Mouse (Mus musculus): ENCODE results near the gene Tmod2. TPM values are rescaled to one million over a fixed set of nuclear protein-coding genes. Genes with fewer than 3 reads are reported as not detected.
A peak's percentile ranks its signal among the peaks of the same experiment; 100 is the strongest.

Gene Tmod2
- total RNA-seq, 2 experiments from 2014 or later = 0.02 TPM; not detected in 1

- no peak for ATAC-seq (replicated peaks; ENCODE audit: poor library complexity)
Measured at GRCm38 (mm10) chr9:75601510-75601909, 9.6 kb downstream of the Tmod2 start.

GRCm38 (mm10) chr9:75600166-75600934 lies 10.8 kb downstream of the Tmod2 start:
- no peak for ATAC-seq (replicated peaks; ENCODE audit: poor library complexity)

DNA sequence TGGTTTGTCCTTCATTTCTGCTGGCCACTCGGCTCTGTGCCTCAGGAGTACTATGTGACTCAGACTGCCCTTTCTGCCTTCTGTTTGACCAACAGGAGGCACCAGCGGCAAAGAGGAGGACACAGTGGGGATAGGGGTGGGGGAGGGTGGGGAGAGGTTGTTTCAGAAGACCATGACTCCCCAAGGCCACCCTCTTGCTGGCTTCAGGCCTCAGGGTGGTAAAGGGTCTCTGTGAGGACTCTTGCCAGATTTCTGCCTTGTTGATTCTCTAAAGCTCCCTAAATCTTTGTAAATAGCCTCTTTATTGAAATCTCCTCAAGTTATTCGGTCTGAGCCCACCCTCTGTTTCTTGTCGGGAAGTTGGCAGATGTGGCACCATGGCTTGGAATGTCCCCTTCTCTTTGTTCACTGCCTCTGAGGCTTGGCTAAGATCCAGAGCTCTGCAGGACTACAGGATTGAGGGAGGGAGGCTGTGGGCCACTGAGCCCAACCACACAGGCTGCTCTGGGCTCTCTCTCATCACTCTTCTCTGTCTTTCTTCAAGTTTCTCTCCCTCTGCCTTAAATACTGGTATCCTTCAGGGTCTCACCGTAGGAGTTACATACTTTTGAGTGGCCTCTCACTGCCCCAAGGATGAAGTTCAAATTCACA lies 11.8 kb downstream of the Tmod2 start:
- ATAC-seq (replicated peaks; ENCODE audit: poor library complexity) = no peak

GRCm38 (mm10) chr9:75597596-75597995 lies 13.5 kb downstream of the Tmod2 start:
- ATAC-seq (replicated peaks; ENCODE audit: poor library complexity) = no peak

DNA sequence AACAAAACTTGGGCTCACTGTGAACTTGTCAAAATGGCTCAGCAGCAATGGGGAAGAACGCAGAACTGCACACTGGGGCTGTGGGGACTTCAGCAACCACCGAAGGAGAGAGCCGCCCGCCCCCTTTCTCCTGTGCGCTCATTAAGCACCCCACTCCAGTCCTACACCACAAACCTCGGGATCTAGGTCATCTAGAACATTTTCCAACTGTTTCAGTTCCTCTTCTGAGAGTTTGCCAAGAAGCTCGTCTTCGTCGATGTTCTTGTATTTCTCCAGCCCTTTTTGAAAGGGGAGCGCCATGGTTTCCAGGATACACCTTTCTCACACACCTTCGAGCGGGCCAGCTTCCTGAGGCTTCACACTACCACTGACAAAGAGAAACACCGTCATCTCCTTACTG lies 14.1 kb downstream of the Tmod2 start:
- ATAC-seq (replicated peaks; ENCODE audit: poor library complexity) = no peak

- ATAC-seq (replicated peaks; ENCODE audit: poor library complexity) = no peak
Measured at GRCm38 (mm10) chr9:75593481-75593880, 17.6 kb downstream of the Tmod2 start.

GRCm38 (mm10) chr9:75589850-75590790 lies 21.0 kb downstream of the Tmod2 start:
- ATAC-seq (replicated peaks; ENCODE audit: poor library complexity) = no peak

DNA sequence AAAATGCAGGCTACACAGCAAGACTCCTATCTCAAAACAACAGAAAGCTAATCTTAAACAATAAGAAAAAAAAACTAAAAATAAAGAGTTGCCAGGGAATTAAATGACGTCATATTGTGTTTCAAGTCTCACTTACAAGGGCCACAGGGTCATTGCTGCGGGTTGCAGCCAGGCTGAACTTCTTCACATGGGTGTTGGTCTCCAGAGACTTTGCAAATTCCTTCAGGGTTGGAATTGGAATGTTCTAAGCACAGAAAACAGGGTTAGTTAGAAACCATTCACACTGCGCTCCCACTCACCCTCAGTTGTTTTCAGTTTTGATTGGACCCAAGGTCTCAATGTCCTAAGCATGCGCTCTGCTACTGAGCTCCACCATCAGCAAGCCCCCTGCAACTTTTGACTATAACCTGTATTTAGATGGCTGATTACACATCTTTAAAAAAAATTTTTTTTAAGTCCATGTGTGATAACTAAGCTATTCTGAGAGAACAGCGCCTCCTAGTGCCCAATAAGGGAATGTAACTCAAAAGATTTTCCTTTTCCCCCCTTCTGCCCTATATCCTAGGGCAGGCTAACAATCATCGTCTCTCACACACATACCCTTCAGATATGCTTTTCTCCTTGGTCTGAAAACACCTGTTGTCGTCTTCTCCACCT lies 29.3 kb downstream of the Tmod2 start:
- peak; percentile 83 for ATAC-seq (replicated peaks; ENCODE audit: poor library complexity)

GRCm38 (mm10) chr9:75579321-75579720 lies 31.8 kb downstream of the Tmod2 start:
- ATAC-seq (replicated peaks; ENCODE audit: poor library complexity) = no peak

DNA sequence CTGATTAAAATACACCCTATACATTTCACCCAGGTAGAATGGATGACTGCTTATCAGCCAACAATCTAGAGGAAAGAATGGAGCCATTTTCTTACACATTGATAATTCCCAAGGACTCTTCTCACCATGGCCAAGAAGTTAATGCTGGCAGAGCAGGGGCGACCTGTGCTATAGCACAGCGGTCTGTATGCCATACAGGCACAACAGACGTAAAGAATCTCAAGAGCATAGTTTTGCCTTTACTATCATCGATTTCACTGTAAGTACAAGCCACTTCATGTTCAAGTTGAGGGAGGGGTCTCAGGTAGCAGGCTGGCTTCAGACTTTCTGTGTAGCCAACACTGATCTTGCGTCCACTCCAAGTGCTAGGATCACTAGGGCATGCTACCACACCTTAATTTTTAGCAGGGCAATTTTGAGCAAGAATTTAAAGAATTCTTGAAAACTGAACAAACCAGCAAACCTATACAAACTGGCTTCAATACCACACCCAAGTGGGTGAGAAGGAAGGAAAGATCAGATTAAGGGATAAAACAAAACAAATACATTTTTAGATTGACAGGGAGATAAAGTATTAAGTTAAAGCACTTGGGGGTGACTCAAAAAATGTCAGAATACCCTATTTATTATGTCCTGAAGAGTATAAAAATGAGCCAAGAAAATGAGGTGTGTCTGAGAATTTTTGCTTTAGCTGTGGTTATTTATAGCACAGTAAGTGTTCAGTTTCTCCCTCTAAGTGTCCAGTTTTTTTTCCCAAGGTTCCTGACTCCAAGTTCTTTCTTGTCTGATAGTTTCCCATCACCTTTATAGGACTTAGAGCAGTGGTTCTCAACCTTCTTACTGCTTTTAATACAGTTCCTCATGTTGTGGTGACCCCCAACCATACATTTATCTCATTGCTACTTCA lies 39.8 kb downstream of the Tmod2 start:
- no peak for ATAC-seq (replicated peaks; ENCODE audit: poor library complexity)

GRCm38 (mm10) chr9:75568399-75568798 lies 42.7 kb downstream of the Tmod2 start:
- peak; percentile 72 for ATAC-seq (replicated peaks; ENCODE audit: poor library complexity)

DNA sequence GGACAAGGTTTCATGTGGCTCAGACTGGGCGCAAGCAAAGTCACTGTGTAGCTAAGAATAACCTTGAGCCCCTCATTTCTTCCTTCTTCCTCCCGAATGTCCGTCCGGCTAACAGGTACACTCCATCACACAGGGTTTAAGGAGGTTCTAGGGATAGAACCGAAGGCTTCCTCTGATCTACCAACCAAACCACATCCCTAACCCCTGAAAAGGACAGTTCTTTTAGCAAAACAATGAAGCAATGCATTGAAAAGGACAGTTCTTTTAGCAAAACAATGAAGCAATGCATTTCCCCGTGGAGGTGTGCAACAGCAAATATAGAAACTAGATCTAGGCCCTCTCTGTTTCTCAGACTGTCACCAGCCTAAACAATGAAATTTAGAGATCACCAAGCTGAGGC lies 46.2 kb downstream of the Tmod2 start:
- no peak for ATAC-seq (replicated peaks; ENCODE audit: poor library complexity)

- peak; percentile 45 for ATAC-seq (replicated peaks; ENCODE audit: poor library complexity)
Measured at GRCm38 (mm10) chr9:75563622-75564021, 47.5 kb downstream of the Tmod2 start.

GRCm38 (mm10) chr9:75563176-75563575 lies 47.9 kb downstream of the Tmod2 start:
- peak; percentile 21; the same call in 1 of the 2 replicates for ATAC-seq (replicated peaks; ENCODE audit: poor library complexity)

- ATAC-seq (replicated peaks; ENCODE audit: poor library complexity) = no peak
Measured at GRCm38 (mm10) chr9:75561040-75561669, 50.0 kb downstream of the Tmod2 start.

DNA sequence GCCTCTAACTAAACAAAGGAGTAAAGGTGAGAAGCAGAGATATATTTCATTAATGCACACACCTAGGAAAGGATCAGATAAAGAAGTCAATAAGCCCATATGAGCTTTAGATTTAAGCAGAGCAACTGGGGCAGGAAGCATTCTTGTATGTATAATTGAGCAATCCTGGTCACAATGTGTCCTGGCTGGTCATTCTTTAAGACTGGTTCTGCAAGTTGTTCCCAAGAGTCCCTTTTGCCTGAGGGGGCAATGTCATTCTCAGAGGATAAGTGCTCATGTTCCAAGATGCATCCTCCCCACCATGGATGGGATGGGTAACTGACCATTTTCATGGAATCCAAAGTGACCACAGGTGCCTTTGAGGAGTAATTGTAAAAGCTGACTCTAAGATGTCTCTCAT lies 50.8 kb downstream of the Tmod2 start:
- ATAC-seq (replicated peaks; ENCODE audit: poor library complexity) = no peak

GRCm38 (mm10) chr9:75559512-75560012 lies 51.6 kb downstream of the Tmod2 start, which contains the start of gene Tmod3:
Tmod3 (minus strand) TSS chr9:75559657.
- ATAC-seq (replicated peaks; ENCODE audit: poor library complexity) = peak; percentile 83

DNA sequence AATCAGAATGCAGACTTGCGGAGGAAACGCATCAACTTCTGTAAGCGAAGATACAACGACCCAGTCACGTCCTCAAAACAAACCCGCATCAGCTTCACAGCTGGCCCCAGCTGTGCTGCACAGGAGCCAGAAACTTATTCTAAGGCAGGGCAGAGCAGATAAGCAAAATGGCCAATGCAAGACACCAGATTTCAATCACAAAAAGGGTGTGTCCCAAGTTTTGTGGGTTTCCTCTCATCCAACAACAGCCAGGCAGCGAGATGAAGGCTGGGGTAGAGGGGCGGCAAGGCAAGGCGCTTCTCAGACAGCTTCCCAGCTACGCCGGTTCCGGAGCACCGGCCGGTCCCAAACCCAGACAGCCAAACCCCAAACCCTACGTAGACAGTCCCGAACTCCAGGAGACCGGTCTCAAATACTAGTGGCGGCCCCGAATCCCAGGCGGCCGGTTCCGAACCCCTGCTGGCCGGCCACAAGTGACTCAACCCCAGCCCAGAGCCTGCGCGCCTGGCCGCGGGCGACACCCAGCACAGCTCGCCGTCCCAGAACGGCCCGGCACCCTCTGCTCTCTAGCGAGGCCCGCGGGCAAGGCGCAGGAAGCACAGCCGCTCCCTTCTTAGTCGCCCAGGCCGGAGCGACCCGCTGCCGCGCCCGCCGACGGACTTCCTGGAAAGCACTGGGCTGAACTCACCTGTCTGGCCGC lies 52.2 kb downstream of the Tmod2 start:
- peak; percentile 65 for ATAC-seq (replicated peaks; ENCODE audit: poor library complexity)
